Mouse (Mus musculus): ENCODE data around the gene Adam12. TPM values are rescaled to one million over a fixed set of nuclear protein-coding genes. Genes with fewer than 3 reads are reported as not detected.

The Adam12 gene
- polyA plus RNA-seq, 1 experiment from 2014 or later = 2.6 TPM

DNA sequence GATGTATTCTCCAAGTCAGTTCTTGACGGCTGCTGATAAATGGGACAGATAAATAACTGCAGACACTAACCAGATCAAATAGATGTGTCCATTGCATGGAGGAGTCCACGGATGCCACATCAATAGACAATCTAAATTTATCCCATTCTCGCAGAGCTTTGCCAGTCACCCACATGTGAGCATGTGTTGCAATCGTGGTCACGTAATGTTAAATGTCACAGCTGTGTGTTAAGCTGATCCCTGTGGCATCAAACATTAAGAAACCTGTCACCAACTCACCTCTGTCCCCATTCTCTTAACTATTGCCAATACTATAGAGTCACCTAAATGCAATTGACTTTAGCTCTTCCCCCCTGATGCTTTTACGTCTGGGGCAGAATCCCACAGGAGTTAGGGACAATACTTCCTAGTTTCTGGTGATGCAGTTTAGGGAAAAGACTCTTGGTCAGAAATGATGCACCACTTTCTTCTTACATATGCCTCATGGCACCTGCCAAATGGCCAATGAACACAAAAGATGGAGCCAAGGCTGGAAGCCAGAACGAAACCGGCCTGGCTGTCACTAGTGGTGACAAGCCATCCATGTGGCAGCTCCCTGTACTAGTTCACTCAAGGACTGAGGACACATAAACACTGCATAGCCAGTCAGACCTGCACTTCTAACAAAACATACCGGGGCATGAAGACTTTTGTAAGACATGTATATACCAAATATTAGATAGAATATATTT, 61.6 kb downstream of the Adam12 start:
- H3K27me3 ChIP-seq = no peaks in the 10 kb centered on the region
- 91% methylated on average over 9 of the region's 9 CpGs for WGBS

DNA sequence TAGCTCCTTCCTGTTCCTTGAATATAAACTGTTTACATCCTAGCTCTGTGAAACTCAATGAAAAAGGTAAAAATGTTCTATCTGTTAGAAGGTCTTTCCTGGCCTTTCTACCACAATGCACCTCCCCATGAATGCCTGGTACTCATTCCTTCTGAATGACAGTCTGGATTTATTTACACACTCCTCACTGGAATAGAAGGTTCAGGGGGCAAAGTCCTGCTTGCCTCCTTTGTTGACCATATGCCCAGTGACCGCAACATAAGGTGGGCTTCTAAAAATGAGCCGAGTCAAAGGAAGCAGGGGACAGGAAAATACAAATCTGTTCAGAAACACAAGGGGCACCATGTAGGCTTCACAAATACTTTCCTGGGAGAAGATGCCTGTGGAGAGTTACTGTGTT, 62.2 kb downstream of the Adam12 start:
- H3K27me3 ChIP-seq = no peaks in the 10 kb centered on the region

More for the DNA sequence above, 61.6 kb downstream of the Adam12 start:
- H3K4me1 ChIP-seq (replicated peaks) = no peaks in the 10 kb centered on the region
- H3K4me3 ChIP-seq = no peak overlapping the region
- no peaks in the 10 kb centered on the region for H3K9me3 ChIP-seq
- H3K4me2 ChIP-seq = no peak overlapping the region
- ATAC-seq (ENCODE audit: low FRiP score) = no peak
- no peak overlapping the region for H3K27ac ChIP-seq
- no peaks in the 10 kb centered on the region for H3K36me3 ChIP-seq
- no peak overlapping the region for H3K9ac ChIP-seq

DNA sequence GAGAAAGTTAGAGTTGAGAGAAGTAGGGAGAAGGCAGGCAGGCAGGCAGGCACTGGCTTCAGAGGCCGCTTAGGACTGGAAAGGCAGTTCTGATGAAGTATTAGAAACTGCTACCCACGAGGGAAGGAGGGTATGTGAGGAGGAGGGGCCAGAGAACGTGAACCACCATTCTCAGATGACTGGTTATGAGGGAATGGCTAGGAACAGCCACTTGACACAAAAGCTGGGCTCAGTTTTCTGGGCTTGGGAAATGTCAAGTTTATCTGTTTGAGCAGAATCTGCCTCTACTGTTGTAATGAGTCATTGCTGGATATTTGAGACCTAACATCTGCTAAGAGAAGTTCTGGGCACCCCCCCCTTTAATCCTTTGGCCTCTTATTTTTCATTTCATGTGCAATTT, 64.4 kb downstream of the Adam12 start:
- ATAC-seq (ENCODE audit: low FRiP score) = no peak
- H3K4me1 ChIP-seq (replicated peaks) = peaks cover 7% of the 10 kb centered on the region; the same call in 1 of the 2 replicates
- no peak overlapping the region for H3K9ac ChIP-seq
- H3K36me3 ChIP-seq = no peaks in the 10 kb centered on the region
- no peak overlapping the region for H3K27ac ChIP-seq
- H3K4me2 ChIP-seq = no peak overlapping the region
- WGBS = 57% methylated on average over 3 of the region's 3 CpGs
- H3K4me3 ChIP-seq = no peak overlapping the region
- H3K27me3 ChIP-seq = no peaks in the 10 kb centered on the region
- H3K9me3 ChIP-seq = no peaks in the 10 kb centered on the region

More for the DNA sequence above, 62.2 kb downstream of the Adam12 start:
- no peak overlapping the region for H3K9ac ChIP-seq
- H3K9me3 ChIP-seq = no peaks in the 10 kb centered on the region
- H3K4me2 ChIP-seq = no peak overlapping the region
- ATAC-seq (ENCODE audit: low FRiP score) = no peak
- H3K36me3 ChIP-seq = no peaks in the 10 kb centered on the region
- WGBS = 76% methylated on average over 2 of the region's 2 CpGs
- H3K4me1 ChIP-seq (replicated peaks) = no peaks in the 10 kb centered on the region
- no peak overlapping the region for H3K27ac ChIP-seq
- H3K4me3 ChIP-seq = no peak overlapping the region

DNA sequence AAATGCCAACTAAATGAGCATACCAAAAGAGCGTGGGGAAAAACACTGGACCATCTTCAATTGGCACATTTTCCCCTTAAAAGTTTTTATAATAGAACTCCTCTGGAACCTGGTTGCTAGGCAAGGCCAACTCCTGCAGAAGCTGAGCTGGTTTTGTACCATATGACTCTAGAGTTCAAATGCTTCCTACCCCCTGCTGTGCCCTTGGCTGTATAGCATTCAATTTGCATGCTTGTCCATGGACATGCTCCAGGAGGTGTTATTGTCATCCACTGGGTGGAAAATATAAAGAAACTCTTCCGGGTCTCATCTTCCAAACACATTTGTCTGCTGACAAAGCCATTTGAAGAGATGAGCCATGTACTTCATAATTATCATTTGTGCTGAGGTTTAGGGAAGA, 68.2 kb downstream of the Adam12 start:
- H3K27ac ChIP-seq = no peak overlapping the region
- no peaks in the 10 kb centered on the region for H3K36me3 ChIP-seq
- no peak overlapping the region for H3K4me3 ChIP-seq
- no peaks in the 10 kb centered on the region for H3K9me3 ChIP-seq
- 39% methylated on average over 2 of the region's 2 CpGs for WGBS
- H3K9ac ChIP-seq = no peak overlapping the region
- ATAC-seq (ENCODE audit: low FRiP score) = no peak
- no peaks in the 10 kb centered on the region for H3K27me3 ChIP-seq
- H3K4me1 ChIP-seq (replicated peaks) = peaks cover 7% of the 10 kb centered on the region; the same call in 1 of the 2 replicates
- H3K4me2 ChIP-seq = no peak overlapping the region

DNA sequence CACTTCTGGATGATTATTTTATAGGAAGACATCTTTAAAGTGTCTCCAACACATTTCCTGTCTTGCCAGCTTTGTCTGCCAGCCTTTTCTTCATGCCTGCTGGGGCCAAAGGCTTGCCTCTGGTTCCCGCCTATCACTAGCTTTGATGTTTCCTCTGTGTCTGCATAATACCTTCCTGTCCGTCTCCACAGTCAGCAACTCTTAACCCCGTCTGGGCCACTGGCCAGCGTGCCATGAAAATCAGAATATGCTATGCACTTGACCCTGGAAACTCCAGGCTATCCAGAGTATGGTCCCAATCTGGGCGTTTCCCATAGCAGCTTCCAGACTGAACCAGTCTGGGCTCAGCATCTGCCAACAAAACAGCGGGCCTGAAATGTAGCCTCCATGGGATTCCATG, 69.1 kb downstream of the Adam12 start:
- WGBS = 54% methylated on average over 6 of the region's 6 CpGs
- Histone ChIP-seq H3K9me3 (no peaks in the 10 kb centered on the region), H3K4me1 (replicated peaks) (peaks cover 7% of the 10 kb centered on the region; the same call in 1 of the 2 replicates), H3K4me3 (no peak overlapping the region), H3K27me3 (no peaks in the 10 kb centered on the region), H3K27ac (no peak overlapping the region), H3K4me2 (no peak overlapping the region), H3K36me3 (no peaks in the 10 kb centered on the region), H3K9ac (no peak overlapping the region)
- ATAC-seq (ENCODE audit: low FRiP score) = no peak

DNA sequence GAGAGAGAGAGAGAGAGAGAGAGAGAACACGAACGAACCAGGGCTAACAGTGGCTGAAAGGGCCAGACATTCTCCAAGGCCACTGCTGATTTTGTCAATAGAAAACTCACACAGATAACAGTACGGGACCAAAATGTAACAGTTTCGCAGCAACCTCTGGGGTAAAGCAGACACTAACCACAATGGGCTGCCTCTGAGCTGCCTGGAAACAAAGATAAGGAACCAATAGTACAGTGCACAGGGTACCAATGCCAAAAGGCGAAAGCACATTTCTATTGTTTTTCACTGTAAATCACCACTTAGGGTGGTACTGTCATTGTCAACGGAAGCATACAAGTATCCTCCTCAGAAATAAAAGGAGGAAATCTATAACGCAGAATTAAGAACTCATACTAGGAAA, 72.3 kb downstream of the Adam12 start:
- no peaks in the 10 kb centered on the region for H3K9me3 ChIP-seq
- no peak for ATAC-seq (ENCODE audit: low FRiP score)
- 81% methylated on average over 7 of the region's 7 CpGs for WGBS

DNA sequence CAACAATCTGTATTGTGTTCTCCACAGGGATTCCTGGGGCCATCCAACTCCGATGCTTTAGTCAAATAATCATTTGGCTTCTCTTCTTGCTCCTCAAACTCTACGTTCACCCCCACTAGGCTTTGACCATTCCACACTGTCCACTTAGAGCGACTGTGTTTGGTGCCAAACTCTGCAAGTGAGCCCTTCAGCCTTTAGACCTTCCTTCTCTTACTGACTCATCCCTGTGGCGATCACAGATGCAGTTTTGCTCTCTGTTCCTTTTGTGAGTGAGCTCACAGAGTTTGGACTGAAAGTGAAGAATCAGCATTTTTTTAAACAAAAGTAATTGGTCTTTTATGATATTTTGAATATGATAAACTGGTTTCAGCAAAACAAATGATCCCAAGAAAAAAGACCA, 80.6 kb downstream of the Adam12 start:
- Histone ChIP-seq H3K4me3 (no peak overlapping the region), H3K27ac (no peak overlapping the region), H3K4me2 (no peak overlapping the region), H3K4me1 (replicated peaks) (no peaks in the 10 kb centered on the region), H3K27me3 (no peaks in the 10 kb centered on the region), H3K9ac (no peak overlapping the region), H3K9me3 (no peaks in the 10 kb centered on the region), H3K36me3 (no peaks in the 10 kb centered on the region)
- WGBS = 84% methylated on average over 4 of the region's 4 CpGs
- no peak for ATAC-seq (ENCODE audit: low FRiP score)

More for the DNA sequence above, 72.3 kb downstream of the Adam12 start:
- H3K4me2 ChIP-seq = no peak overlapping the region
- H3K4me3 ChIP-seq = no peak overlapping the region
- H3K27ac ChIP-seq = no peak overlapping the region
- H3K36me3 ChIP-seq = no peaks in the 10 kb centered on the region
- H3K4me1 ChIP-seq (replicated peaks) = peaks cover 7% of the 10 kb centered on the region; the same call in 1 of the 2 replicates
- no peaks in the 10 kb centered on the region for H3K27me3 ChIP-seq
- no peak overlapping the region for H3K9ac ChIP-seq

DNA sequence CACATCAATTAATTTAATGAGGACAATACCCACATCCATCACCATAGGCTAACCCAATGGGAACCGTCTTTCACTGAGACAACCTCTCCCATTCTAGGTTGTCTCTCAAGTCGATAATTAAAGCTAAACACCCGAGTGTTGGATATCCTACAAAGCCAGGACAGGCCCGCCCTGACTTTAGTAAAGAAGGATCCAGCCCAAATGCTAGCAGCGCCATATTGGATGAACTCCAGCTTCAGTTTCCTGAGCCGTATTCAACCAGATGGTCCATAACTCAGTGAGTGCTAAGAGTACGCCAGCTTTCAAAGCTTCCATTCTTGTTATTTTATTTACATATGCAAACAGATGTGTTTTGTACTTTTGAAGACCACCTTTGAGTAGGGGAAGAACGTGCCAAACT, 81.6 kb downstream of the Adam12 start:
- Histone ChIP-seq H3K4me2 (no peak overlapping the region), H3K9me3 (no peaks in the 10 kb centered on the region), H3K27ac (no peak overlapping the region), H3K27me3 (no peaks in the 10 kb centered on the region), H3K9ac (no peak overlapping the region), H3K4me3 (no peak overlapping the region), H3K36me3 (no peaks in the 10 kb centered on the region), H3K4me1 (replicated peaks) (no peaks in the 10 kb centered on the region)
- 84% methylated on average over 8 of the region's 8 CpGs for WGBS
- no peak for ATAC-seq (ENCODE audit: low FRiP score)

DNA sequence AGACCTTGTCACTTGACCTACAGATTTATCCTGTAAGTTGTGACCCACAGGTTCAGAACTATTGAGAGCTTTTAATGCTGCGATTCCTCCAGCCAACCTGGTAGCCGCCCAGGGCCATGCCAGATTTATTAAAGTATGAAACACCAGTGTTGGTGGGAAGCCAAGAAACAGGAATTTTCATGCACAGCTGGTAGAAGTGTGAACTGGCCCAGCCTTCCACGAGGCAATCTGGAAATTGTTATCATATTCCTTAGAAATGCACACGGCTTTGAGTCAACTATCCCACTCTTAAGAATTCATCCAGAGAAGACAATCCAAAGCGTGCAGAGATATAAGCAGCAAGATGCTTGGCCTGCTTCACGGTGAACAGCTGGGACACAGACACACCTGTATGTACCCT, 82.6 kb downstream of the Adam12 start:
- Histone ChIP-seq H3K36me3 (no peaks in the 10 kb centered on the region), H3K4me2 (no peak overlapping the region), H3K27ac (no peak overlapping the region), H3K4me1 (replicated peaks) (no peaks in the 10 kb centered on the region; the same call in 1 of the 2 replicates), H3K9me3 (no peaks in the 10 kb centered on the region), H3K4me3 (no peak overlapping the region), H3K27me3 (no peaks in the 10 kb centered on the region), H3K9ac (no peak overlapping the region)
- WGBS = 90% methylated on average over 6 of the region's 6 CpGs
- no peak for ATAC-seq (ENCODE audit: low FRiP score)

DNA sequence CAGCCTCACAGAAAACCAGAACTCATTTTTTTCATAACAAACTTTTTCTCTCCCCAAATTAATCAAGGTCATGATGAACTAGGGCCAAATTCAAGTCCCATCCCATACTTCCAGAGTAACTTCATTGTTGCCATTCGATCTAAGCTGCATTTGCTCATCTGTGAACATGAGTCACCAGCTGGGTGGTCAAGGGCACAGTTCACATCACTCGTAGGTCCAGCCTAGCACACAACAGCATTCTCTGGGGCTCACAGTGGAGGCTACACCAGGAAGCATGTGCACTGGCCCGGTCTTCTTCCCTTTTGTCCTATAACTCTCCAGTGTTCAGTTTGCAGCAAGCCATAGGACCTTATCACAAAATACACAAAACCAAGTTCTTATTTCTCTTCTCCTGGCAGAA, 84.4 kb downstream of the Adam12 start:
- H3K27me3 ChIP-seq = no peaks in the 10 kb centered on the region
- H3K4me3 ChIP-seq = no peak overlapping the region
- no peaks in the 10 kb centered on the region; the same call in none of the 2 replicates for H3K4me1 ChIP-seq (replicated peaks)
- no peak overlapping the region for H3K9ac ChIP-seq
- 94% methylated on average over 3 of the region's 3 CpGs for WGBS
- H3K36me3 ChIP-seq = no peaks in the 10 kb centered on the region
- ATAC-seq (ENCODE audit: low FRiP score) = no peak
- H3K4me2 ChIP-seq = no peak overlapping the region
- H3K9me3 ChIP-seq = no peaks in the 10 kb centered on the region
- H3K27ac ChIP-seq = no peak overlapping the region

DNA sequence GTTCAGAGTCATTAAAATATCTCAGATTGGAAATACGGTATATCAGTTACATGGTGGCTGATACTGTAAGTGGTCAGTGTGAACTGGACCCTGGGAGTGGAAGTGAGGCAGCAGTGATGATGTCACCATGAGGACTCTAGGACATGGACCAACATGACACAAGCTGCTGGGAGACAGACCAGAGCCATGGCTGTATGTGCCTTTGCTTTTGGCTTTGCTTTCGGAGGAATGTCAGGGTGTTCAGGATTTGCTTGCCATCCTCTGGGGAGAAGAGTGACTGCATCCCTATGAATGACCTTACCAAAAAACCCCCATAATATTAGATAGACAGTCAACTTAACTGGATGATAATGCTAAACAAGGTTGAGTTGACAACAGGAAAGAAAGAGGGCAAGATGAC, 85.1 kb downstream of the Adam12 start:
- Histone ChIP-seq H3K27me3 (no peaks in the 10 kb centered on the region), H3K4me1 (replicated peaks) (no peaks in the 10 kb centered on the region; the same call in none of the 2 replicates), H3K27ac (no peak overlapping the region), H3K36me3 (no peaks in the 10 kb centered on the region), H3K4me2 (no peak overlapping the region), H3K9ac (no peak overlapping the region), H3K4me3 (no peak overlapping the region), H3K9me3 (no peaks in the 10 kb centered on the region)
- 96% methylated on average over 2 of the region's 2 CpGs for WGBS
- no peak for ATAC-seq (ENCODE audit: low FRiP score)

DNA sequence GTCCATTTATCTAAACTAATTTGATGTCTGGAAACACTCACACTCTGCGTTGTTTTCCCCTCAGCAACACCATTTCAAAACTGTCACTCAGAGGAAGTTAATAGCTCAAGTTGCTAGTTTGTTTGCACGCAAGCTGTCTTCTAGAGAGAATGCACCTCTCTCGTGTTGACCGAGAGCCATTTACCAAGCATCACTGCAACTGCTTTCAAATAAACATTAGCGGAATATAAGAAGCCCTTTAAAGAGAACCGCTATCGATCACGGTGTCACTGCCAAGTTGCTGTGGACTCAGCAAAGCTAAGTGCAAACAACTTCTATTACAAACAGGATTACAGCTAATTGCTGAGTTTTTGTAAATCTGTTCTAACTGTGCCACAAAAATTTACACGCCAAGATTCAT, 87.8 kb downstream of the Adam12 start:
- Histone ChIP-seq H3K4me3 (no peak overlapping the region), H3K9me3 (no peaks in the 10 kb centered on the region), H3K4me2 (no peak overlapping the region), H3K4me1 (replicated peaks) (peaks cover 9% of the 10 kb centered on the region), H3K27ac (no peak overlapping the region), H3K36me3 (no peaks in the 10 kb centered on the region), H3K9ac (no peak overlapping the region), H3K27me3 (no peaks in the 10 kb centered on the region)
- WGBS = 89% methylated on average over 9 of the region's 9 CpGs
- no peak for ATAC-seq (ENCODE audit: low FRiP score)

DNA sequence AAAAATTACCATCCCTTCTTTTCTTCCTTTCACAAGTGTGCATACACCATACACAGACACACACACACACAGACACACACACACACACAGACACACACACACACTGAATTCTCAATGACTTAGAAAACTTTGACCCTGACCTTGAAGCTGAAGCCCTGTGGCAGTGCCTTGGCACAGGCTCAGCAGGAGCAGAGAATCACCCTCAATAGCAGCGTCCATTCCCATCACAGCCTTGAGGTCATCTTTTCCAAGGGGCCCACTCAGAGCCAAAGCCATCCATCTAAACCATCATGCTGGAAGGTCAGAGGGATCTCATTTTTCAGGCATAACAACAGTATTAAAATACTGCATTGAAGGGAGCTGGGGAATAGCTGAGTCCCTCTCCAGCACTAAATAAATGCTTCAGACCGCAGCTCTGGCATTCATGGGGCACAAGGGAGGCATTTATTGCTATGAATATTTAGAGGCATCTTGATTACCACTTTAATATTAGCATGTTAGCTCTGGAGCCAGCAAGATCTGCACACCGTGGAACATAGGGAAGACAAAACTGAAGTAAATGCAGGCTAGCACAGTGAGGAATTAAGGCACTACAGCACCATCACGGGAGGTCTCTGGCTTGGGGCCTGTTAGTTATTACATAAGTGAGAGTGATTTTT, 92.5 kb downstream of the Adam12 start:
- 47% methylated on average over 4 of the region's 4 CpGs for WGBS

More for the DNA sequence above, 92.5 kb downstream of the Adam12 start:
- peaks cover 13% of the 10 kb centered on the region for H3K4me1 ChIP-seq (replicated peaks)
- no peak overlapping the region for H3K4me2 ChIP-seq
- H3K9me3 ChIP-seq = peaks cover 4% of the 10 kb centered on the region; the same call in 1 of the 2 replicates
- H3K27ac ChIP-seq = no peak overlapping the region
- no peak overlapping the region for H3K9ac ChIP-seq
- 0 out of 2 replicates have a peak, but pooled peaks cover 2% of the 10 kb centered on the region for H3K27me3 ChIP-seq
- no peak overlapping the region for H3K4me3 ChIP-seq
- H3K36me3 ChIP-seq = no peaks in the 10 kb centered on the region
- no peak for ATAC-seq (ENCODE audit: low FRiP score)
